ENCODE assay signal across 8 mouse cellular contexts in the genomic region with DNA sequence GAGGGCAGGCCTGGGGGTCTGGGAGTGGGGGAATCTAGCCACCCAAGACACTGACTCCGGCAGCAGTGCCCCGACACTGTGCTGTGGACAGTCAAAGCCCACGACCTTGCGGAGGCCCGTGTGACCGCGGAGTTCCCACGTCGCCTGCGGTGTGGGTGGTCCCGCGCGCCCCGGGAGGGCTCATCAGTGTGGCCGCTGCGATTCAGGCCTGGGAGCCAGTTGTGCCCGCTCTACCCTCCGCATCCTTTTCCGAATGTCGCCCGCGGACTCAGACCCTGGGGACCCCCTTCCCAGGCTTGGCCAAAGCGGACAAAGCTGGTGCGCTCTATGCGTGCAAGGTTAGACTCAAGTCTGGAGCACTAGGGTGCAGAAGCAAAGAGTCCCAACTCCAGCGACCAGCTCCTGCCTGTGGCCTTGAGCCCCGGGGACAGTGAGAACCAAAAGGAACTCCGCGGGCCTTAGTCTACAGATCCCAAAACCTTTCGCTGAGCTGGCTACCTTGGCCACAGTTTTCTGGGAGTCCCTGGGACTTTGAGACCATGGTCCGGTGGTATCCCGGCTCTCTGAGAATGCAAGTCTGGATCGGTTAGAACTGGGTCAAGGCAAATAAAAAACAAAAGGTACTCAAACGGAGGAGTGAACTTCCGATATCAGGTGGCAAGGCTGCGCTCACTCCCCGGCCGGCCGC.
DNase-seq lines count a peak whose midpoint lies in the region; ATAC-seq and TF ChIP-seq lines count a peak whose summit lies in the region.

No protein-coding gene starts in this region.

- WGBS in hindbrain, embryonic 13.5 days: under 1% methylated on average over 39 of the region's 39 CpGs
- under 1% methylated on average over 39 of the region's 39 CpGs for WGBS in midbrain, embryonic 12.5 days

- no peak for TF ChIP-seq CTCF in ES-Bruce4 (IDR thresholded peaks at IDR 0.05; ENCODE audit: low read depth, low read length)

- peak; percentile 16 for DNase-seq in WW6 (ENCODE audit: low read depth, low spot score)
- DNase-seq in thymus, postnatal 0 days (ENCODE audit: low spot score): no peak
- DNase-seq in ovary, adult 18-20 months (ENCODE audit: low spot score): no peak
- no peak for DNase-seq in left cerebral cortex, postnatal 4 days
- no peak for DNase-seq in frontal cortex, postnatal 25 days (ENCODE audit: low spot score in 2 of 2)

- TF ChIP-seq EP300 in ES-Bruce4 (IDR thresholded peaks at IDR 0.05; ENCODE audit: insufficient read depth, low read depth, low read length): no peak

- intact Hi-C loops in left cerebral cortex, postnatal 4 days (cut with DNase I): no loop called here

- ATAC-seq in hindbrain, embryonic 13.5 days (ENCODE audit: low FRiP score): no peak; the same call in 1 of the 2 replicates
- no peak; the same call in 1 of the 2 replicates for ATAC-seq in midbrain, embryonic 12.5 days (ENCODE audit: low FRiP score, low read depth)

- H3K4me1 ChIP-seq in ES-Bruce4 (ENCODE audit: control insufficient read depth, insufficient read depth, low read length): no peaks in the 10 kb centered on the region
- H3K4me1 ChIP-seq in hindbrain, embryonic 13.5 days (replicated peaks): peaks cover 31% of the 10 kb centered on the region
- peaks cover 59% of the 10 kb centered on the region for H3K4me1 ChIP-seq in midbrain, embryonic 12.5 days

- TF ChIP-seq POLR2A in ES-Bruce4 (IDR thresholded peaks at IDR 0.05; ENCODE audit: insufficient read depth, low read length): no peak

- H3K27me3 ChIP-seq in ES-Bruce4 (ENCODE audit: control insufficient read depth, insufficient read depth, low read length, poor library complexity, severe bottlenecking): peaks cover 19% of the 10 kb centered on the region; the same call in 1 of the 2 replicates
- H3K27me3 ChIP-seq in hindbrain, embryonic 13.5 days: peaks cover 73% of the 10 kb centered on the region
- peaks cover 69% of the 10 kb centered on the region for H3K27me3 ChIP-seq in midbrain, embryonic 12.5 days

- H3K36me3 ChIP-seq in ES-Bruce4 (ENCODE audit: control insufficient read depth, insufficient read depth, low read length, poor library complexity, severe bottlenecking): no peaks in the 10 kb centered on the region
- no peaks in the 10 kb centered on the region for H3K36me3 ChIP-seq in hindbrain, embryonic 13.5 days
- no peaks in the 10 kb centered on the region for H3K36me3 ChIP-seq in midbrain, embryonic 12.5 days

- H3K4me3 ChIP-seq in ES-Bruce4 (ENCODE audit: low read depth, low read length): peak overlapping the region; percentile 42
- H3K4me3 ChIP-seq in hindbrain, embryonic 13.5 days: peak overlapping the region; percentile 32
- peak overlapping the region; percentile 39 for H3K4me3 ChIP-seq in midbrain, embryonic 12.5 days

- H3K9me3 ChIP-seq in ES-Bruce4 (replicated peaks; ENCODE audit: control insufficient read depth, insufficient read depth, low read length, poor library complexity, severe bottlenecking): no peaks in the 10 kb centered on the region
- H3K9me3 ChIP-seq in hindbrain, embryonic 13.5 days: no peaks in the 10 kb centered on the region
- H3K9me3 ChIP-seq in midbrain, embryonic 12.5 days: no peaks in the 10 kb centered on the region

- H3K27ac ChIP-seq in ES-Bruce4 (ENCODE audit: insufficient read depth, low read length): no peak overlapping the region
- H3K27ac ChIP-seq in hindbrain, embryonic 13.5 days: peak overlapping the region; percentile 64
- peak overlapping the region; percentile 92 for H3K27ac ChIP-seq in midbrain, embryonic 12.5 days (replicated peaks)

- peak overlapping the region; percentile 50 for H3K4me2 ChIP-seq in hindbrain, embryonic 13.5 days
- peak overlapping the region; percentile 60 for H3K4me2 ChIP-seq in midbrain, embryonic 12.5 days (replicated peaks)

- H3K9ac ChIP-seq in ES-Bruce4 (ENCODE audit: low read depth, poor library complexity, severe bottlenecking): no peak overlapping the region
- peak overlapping the region; percentile 61; the same call in 1 of the 2 replicates for H3K9ac ChIP-seq in hindbrain, embryonic 13.5 days
- H3K9ac ChIP-seq in midbrain, embryonic 12.5 days (replicated peaks): peak overlapping the region; percentile 60
